Mouse (Mus musculus): ENCODE measurements around the gene Gja8. TPM values are rescaled to one million over a fixed set of nuclear protein-coding genes. Genes with fewer than 3 reads are reported as not detected.
A peak's percentile ranks its signal among the peaks of the same experiment; 100 is the strongest.

The Gja8 gene
- not detected in 2 replicates for polyA plus RNA-seq (2014; fragmentation: Nextera tagmentation; extraction: Ambion mirVana)

DNA sequence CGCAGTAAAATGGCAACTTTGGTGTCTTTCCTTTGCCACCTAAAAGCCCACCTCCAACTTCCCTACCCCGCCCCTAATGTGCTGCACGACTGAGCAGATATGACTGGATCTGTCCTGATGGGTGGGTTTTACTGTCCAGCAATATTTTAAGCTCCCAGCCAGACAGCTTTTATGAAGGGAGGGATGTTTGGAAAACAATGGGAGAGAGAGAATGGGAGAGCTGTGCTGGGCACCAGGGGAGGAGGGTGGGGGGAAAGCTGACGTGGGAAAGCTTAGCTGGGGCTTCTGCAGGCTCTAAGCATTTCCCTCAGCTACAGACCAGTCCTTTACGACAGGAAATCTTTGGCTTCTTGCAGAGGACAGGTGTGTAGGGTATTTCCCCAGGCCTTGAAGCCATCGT lies at the start of gene Gja8:
Gja8 (minus strand) TSS at position 101 of the 400 bp plus-strand sequence.
- 61% methylated on average over 6 of the region's 6 CpGs for WGBS
- H3K9ac ChIP-seq (ENCODE audit: low read length), result no peak within 1 kb of the TSS
- H3K9me3 ChIP-seq (ENCODE audit: control insufficient read depth, low read length), result no peaks in the 10 kb centered on the region
- H3K4me2 ChIP-seq (ENCODE audit: low read length), result no peak within 1 kb of the TSS
- H3K4me1 ChIP-seq (replicated peaks; ENCODE audit: control insufficient read depth, insufficient read depth, low read length), result no peaks in the 10 kb centered on the region
- H3K27me3 ChIP-seq (replicated peaks; ENCODE audit: control insufficient read depth, insufficient read depth, low read length), result no peaks in the 10 kb centered on the region
- DNase-seq (ENCODE audit: low spot score) (no peak), ATAC-seq (replicated peaks; ENCODE audit: low FRiP score, low TSS enrichment, low read depth) (no peak)
- H3K4me3 ChIP-seq (ENCODE audit: low read depth, low read length), result no peak within 1 kb of the TSS
- H3K27ac ChIP-seq (ENCODE audit: low read depth), result no peak within 1 kb of the TSS
- no peaks in the 10 kb centered on the region for H3K36me3 ChIP-seq (ENCODE audit: control insufficient read depth, insufficient read depth, low read length)

DNA sequence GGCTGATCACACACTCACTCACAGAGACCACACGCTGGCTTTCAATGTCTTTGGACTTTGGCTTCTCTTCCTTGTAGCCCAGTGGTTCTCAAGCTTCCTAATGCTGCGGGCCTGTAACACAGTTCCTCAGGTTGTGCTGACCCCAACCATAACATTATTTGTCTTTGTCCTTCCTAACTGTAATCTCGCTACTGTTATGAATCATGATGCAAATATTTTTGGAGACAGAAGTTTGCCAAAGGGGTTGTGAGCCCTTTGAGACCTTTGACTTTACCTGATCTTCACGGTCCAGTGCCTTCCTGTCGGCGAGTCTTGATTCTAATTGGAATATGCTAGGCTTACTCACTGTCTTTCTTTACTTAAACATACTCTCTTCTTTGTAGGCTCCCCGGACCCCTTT lies 48.6 kb upstream of the Gja8 start:
- no peak overlapping the region for H3K9ac ChIP-seq (ENCODE audit: low read length)
- no peaks in the 10 kb centered on the region for H3K27me3 ChIP-seq (replicated peaks; ENCODE audit: control insufficient read depth, insufficient read depth, low read length)
- H3K4me1 ChIP-seq (replicated peaks; ENCODE audit: control insufficient read depth, insufficient read depth, low read length), result no peaks in the 10 kb centered on the region
- DNase-seq (ENCODE audit: low spot score) (no peak), ATAC-seq (replicated peaks; ENCODE audit: low FRiP score, low TSS enrichment, low read depth) (no peak)
- 84% methylated on average over 7 of the region's 7 CpGs for WGBS
- no peak overlapping the region for H3K4me3 ChIP-seq (ENCODE audit: low read depth, low read length)
- H3K4me2 ChIP-seq (ENCODE audit: low read length), result no peak overlapping the region
- H3K36me3 ChIP-seq (ENCODE audit: control insufficient read depth, insufficient read depth, low read length), result no peaks in the 10 kb centered on the region
- no peaks in the 10 kb centered on the region for H3K9me3 ChIP-seq (ENCODE audit: control insufficient read depth, low read length)
- H3K27ac ChIP-seq (ENCODE audit: low read depth), result no peak overlapping the region

DNA sequence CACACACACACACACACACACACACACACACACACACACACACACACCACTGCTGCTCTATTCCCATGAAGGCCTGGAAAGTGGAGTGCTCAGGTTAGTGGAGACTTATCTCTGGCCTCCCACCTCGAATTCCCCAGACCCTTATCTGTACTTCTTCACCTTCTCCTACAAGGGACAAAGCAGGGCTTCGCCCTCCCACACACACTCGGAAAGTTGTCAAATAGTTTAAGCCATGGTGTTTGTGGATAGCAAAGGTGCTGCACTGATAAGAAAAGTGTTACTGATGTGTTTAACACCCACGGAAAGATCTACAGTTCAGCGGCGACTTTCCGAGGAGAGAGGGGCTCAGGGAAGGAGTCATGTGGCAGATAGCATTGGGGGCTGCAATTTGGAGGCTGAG lies 45.2 kb upstream of the Gja8 start:
- no peak for DNase-seq (ENCODE audit: low spot score)
- no peak overlapping the region for H3K9ac ChIP-seq (ENCODE audit: low read length)
- H3K4me3 ChIP-seq (ENCODE audit: low read depth, low read length), result no peak overlapping the region
- H3K27ac ChIP-seq (ENCODE audit: low read depth), result no peak overlapping the region
- ATAC-seq (replicated peaks; ENCODE audit: low FRiP score, low TSS enrichment, low read depth), result no peak
- no peaks in the 10 kb centered on the region for H3K27me3 ChIP-seq (replicated peaks; ENCODE audit: control insufficient read depth, insufficient read depth, low read length)
- no peak overlapping the region for H3K4me2 ChIP-seq (ENCODE audit: low read length)
- 16% methylated on average over 7 of the region's 7 CpGs for WGBS
- no peaks in the 10 kb centered on the region for H3K9me3 ChIP-seq (ENCODE audit: control insufficient read depth, low read length)
- H3K36me3 ChIP-seq (ENCODE audit: control insufficient read depth, insufficient read depth, low read length), result no peaks in the 10 kb centered on the region
- H3K4me1 ChIP-seq (replicated peaks; ENCODE audit: control insufficient read depth, insufficient read depth, low read length), result no peaks in the 10 kb centered on the region

DNA sequence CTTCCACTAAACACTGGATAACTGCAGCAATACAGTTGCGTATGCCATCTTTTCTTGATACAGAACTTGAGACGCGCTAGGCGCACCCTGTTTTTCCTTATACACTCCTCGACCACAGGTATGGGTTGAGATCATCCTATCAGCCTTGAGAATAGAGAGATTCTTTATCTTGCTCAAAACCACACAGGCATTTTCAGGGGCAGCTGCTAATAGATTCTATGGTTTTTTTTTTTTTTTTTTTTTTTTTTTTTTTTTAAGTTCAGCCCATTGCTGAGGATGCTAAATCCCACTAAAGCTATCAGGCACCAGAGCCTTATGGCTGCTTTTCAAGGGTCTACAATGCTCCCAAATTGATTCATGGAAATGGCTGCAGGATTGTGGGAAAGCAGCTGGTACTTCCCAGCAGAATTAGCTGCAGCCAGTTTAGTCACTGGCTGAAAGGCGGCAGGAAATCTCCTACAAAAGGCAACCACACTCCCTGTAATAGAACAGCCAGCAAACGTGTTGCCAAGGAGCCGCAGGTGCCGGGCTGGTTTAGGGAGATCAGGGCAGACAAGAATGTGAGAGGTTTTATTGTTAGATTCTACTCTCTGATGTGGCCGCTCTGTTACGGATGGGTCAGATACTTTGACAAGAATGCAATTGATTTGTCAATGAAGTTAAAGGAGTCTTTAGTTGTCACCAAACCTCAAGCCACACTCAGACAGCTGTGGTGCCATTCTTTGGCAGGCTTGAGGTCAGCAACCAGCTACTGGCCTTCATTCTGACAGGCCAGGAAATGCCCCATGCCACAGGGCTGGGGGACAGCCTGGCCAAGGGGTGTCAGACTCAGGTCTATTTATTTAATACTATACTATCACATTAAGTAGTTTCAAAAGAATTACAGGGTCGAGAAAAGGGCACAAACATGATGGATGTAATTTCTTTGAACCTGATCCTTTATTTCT lies 37.5 kb upstream of the Gja8 start:
- H3K36me3 ChIP-seq (ENCODE audit: control insufficient read depth, insufficient read depth, low read length), result no peaks in the 10 kb centered on the region
- H3K4me3 ChIP-seq (ENCODE audit: low read depth, low read length), result no peak overlapping the region

DNA sequence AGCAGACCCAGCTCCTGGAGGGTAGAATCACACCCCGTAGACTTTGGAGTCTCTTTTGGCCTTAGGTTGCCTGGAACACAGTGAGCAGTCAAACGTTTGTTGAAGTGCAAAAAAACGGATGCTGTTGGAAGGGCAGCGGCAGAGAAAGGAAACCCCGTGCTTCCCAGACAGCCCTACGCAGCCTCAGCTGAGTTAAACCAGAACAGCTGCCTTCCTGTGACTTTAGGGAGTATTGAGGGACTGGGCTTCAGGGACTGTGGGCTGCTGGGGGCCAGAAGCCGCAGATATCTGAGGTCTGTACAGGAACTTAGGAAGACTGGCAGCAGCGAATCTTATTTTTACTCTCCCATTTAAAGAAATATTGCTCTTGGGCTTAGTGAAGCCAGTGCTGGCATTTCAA lies 34.8 kb upstream of the Gja8 start:
- H3K9ac ChIP-seq (ENCODE audit: low read length), result no peak overlapping the region
- H3K4me1 ChIP-seq (replicated peaks; ENCODE audit: control insufficient read depth, insufficient read depth, low read length), result peaks cover 10% of the 10 kb centered on the region; the same call in 1 of the 2 replicates
- 18% methylated on average over 8 of the region's 8 CpGs for WGBS
- H3K36me3 ChIP-seq (ENCODE audit: control insufficient read depth, insufficient read depth, low read length), result no peaks in the 10 kb centered on the region
- no peaks in the 10 kb centered on the region for H3K27me3 ChIP-seq (replicated peaks; ENCODE audit: control insufficient read depth, insufficient read depth, low read length)
- no peaks in the 10 kb centered on the region for H3K9me3 ChIP-seq (ENCODE audit: control insufficient read depth, low read length)
- ATAC-seq (replicated peaks; ENCODE audit: low FRiP score, low TSS enrichment, low read depth) (no peak), DNase-seq (ENCODE audit: low spot score) (no peak)
- H3K4me3 ChIP-seq (ENCODE audit: low read depth, low read length), result no peak overlapping the region
- H3K4me2 ChIP-seq (ENCODE audit: low read length), result peak overlapping the region; percentile 5; the same call in 1 of the 2 replicates
- no peak overlapping the region; the same call in 1 of the 2 replicates for H3K27ac ChIP-seq (ENCODE audit: low read depth)

More for the DNA sequence above, 37.5 kb upstream of the Gja8 start:
- no peak overlapping the region for H3K9ac ChIP-seq (ENCODE audit: low read length)
- ATAC-seq (replicated peaks; ENCODE audit: low FRiP score, low TSS enrichment, low read depth), result no peak
- no peak overlapping the region for H3K4me2 ChIP-seq (ENCODE audit: low read length)
- H3K4me1 ChIP-seq (replicated peaks; ENCODE audit: control insufficient read depth, insufficient read depth, low read length), result peaks cover 10% of the 10 kb centered on the region; the same call in 1 of the 2 replicates
- no peak for DNase-seq (ENCODE audit: low spot score)
- H3K27ac ChIP-seq (ENCODE audit: low read depth), result no peak overlapping the region
- H3K9me3 ChIP-seq (ENCODE audit: control insufficient read depth, low read length), result no peaks in the 10 kb centered on the region
- 67% methylated on average over 12 of the region's 12 CpGs for WGBS
- no peaks in the 10 kb centered on the region for H3K27me3 ChIP-seq (replicated peaks; ENCODE audit: control insufficient read depth, insufficient read depth, low read length)

DNA sequence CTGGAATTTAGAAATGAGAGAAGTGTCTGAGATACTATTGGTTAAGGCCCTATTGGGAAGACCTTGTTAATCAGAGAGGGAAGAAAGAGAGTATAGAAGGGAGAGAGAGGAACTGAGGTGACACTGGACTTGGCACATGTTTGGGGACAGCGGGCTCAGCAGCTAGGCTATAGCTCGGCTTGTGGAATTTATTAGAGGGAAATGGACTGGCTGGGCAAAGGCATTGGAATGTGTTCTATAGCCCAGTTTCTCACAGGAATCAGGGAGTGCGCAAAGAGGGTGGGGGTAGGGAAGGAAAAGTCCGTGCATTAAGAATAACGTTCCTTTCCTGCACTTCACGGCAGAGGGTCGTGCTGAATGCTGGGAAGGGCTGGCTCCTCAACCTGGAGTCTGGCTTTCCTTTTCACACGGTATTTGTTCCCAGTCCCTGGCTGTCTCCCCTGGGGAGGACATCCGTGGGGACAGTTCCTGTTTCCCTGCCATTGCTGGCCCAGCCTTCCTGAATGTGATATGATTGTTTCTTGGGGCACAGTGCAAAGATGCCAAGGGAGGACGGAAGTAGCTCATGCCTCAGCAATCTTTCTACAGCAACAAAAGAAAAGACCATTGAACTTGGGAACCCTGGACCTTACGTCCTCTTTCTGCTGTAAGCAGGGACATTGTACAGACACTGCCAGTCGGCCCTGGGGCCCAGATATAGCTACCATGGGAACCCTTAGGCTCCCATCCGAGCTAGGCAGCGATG lies 27.8 kb upstream of the Gja8 start:
- no peaks in the 10 kb centered on the region for H3K27me3 ChIP-seq (replicated peaks; ENCODE audit: control insufficient read depth, insufficient read depth, low read length)
- ATAC-seq (replicated peaks; ENCODE audit: low FRiP score, low TSS enrichment, low read depth) (0 out of 2 replicates have a peak, but pooled peaks have one; percentile 58), DNase-seq (ENCODE audit: low spot score) (no peak)
- no peak overlapping the region for H3K4me3 ChIP-seq (ENCODE audit: low read depth, low read length)
- H3K36me3 ChIP-seq (ENCODE audit: control insufficient read depth, insufficient read depth, low read length), result no peaks in the 10 kb centered on the region
- 0 out of 2 replicates have a peak, but pooled peaks cover 3% of the 10 kb centered on the region for H3K4me1 ChIP-seq (replicated peaks; ENCODE audit: control insufficient read depth, insufficient read depth, low read length)
- H3K9me3 ChIP-seq (ENCODE audit: control insufficient read depth, low read length), result no peaks in the 10 kb centered on the region
- H3K27ac ChIP-seq (ENCODE audit: low read depth), result no peak overlapping the region; the same call in 1 of the 2 replicates
- WGBS, result 30% methylated on average over 14 of the region's 14 CpGs
- H3K4me2 ChIP-seq (ENCODE audit: low read length), result 0 out of 2 replicates have a peak overlapping the region, but pooled peaks have one; percentile 16
- 0 out of 2 replicates have a peak overlapping the region, but pooled peaks have one; percentile 5 for H3K9ac ChIP-seq (ENCODE audit: low read length)

DNA sequence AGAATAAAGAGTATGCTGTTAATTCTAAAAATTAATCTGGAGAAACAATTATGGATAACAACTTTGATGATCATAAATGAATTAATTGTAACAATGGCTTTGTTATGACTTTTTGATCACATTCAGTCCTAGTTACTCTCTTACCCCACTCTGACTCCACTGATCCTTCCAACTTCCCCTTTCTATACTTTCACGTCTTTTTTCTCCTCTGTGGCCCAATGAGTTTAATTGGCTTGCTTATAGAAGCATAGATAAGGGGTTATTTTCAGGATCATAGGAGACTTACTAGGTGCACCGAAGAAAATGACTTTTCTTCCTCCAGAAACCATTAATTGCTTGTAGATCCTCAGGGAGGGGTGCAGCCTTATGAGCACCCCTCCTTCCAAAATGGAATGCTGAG lies 16.9 kb upstream of the Gja8 start:
- no peaks in the 10 kb centered on the region for H3K36me3 ChIP-seq (ENCODE audit: control insufficient read depth, insufficient read depth, low read length)
- no peaks in the 10 kb centered on the region for H3K27me3 ChIP-seq (replicated peaks; ENCODE audit: control insufficient read depth, insufficient read depth, low read length)
- no peak for ATAC-seq (replicated peaks; ENCODE audit: low FRiP score, low TSS enrichment, low read depth)
- no peak overlapping the region for H3K9ac ChIP-seq (ENCODE audit: low read length)
- 87% methylated on average over 2 of the region's 2 CpGs for WGBS
- 0 out of 2 replicates have a peak, but pooled peaks cover under 1% of the 10 kb centered on the region for H3K4me1 ChIP-seq (replicated peaks; ENCODE audit: control insufficient read depth, insufficient read depth, low read length)
- no peaks in the 10 kb centered on the region for H3K9me3 ChIP-seq (ENCODE audit: control insufficient read depth, low read length)
- DNase-seq (ENCODE audit: low spot score), result no peak
- no peak overlapping the region for H3K4me2 ChIP-seq (ENCODE audit: low read length)
- no peak overlapping the region for H3K27ac ChIP-seq (ENCODE audit: low read depth)
- H3K4me3 ChIP-seq (ENCODE audit: low read depth, low read length), result no peak overlapping the region

DNA sequence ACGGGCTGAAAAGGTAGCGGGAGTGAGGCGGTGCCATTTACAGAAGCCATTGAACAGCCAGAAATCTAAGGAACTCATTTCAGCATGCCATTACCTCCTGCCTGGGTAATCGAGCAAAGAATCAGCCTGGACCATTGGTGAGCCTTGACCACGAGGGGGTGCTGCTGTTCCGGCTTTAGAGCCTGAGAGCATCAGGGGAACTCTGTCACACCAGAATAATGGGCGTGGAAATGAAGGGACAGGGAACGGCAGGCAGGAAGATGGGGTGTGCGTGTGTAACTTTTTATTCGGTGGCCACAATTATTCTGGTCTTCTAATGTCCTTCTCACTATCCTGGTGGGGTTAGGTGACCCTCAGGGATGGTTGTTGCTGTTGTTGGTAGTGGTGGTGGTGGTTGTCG lies 12.9 kb upstream of the Gja8 start:
- Histone ChIP-seq H3K9ac (ENCODE audit: low read length) (no peak overlapping the region), H3K27me3 (replicated peaks; ENCODE audit: control insufficient read depth, insufficient read depth, low read length) (no peaks in the 10 kb centered on the region), H3K4me1 (replicated peaks; ENCODE audit: control insufficient read depth, insufficient read depth, low read length) (0 out of 2 replicates have a peak, but pooled peaks cover 5% of the 10 kb centered on the region), H3K36me3 (ENCODE audit: control insufficient read depth, insufficient read depth, low read length) (no peaks in the 10 kb centered on the region), H3K4me2 (ENCODE audit: low read length) (no peak overlapping the region; the same call in 1 of the 2 replicates), H3K4me3 (ENCODE audit: low read depth, low read length) (no peak overlapping the region), H3K27ac (ENCODE audit: low read depth) (no peak overlapping the region), H3K9me3 (ENCODE audit: control insufficient read depth, low read length) (no peaks in the 10 kb centered on the region)
- WGBS, result 16% methylated on average over 11 of the region's 11 CpGs
- DNase-seq (ENCODE audit: low spot score) (peak; percentile 94), ATAC-seq (replicated peaks; ENCODE audit: low FRiP score, low TSS enrichment, low read depth) (peak; percentile 70)

Measured in intestine, embryonic 14.5 days (tissue).